Mouse (Mus musculus): ENCODE data around the gene Habp2.

- TF ChIP-seq POLR2A (IDR thresholded peaks at IDR 0.05; ENCODE audit: low read depth, low read length) (no peak), CTCF (conservative IDR thresholded peaks at IDR 0.05; ENCODE audit: insufficient read depth, insufficient read length, low read depth, low read length) (no peak)
These were observed 33.4 kb downstream of the Habp2 start for GRCm38 (mm10) chr19:56320186-56320860.
